Mouse (Mus musculus) kidney, postnatal 14 days (tissue): ENCODE measurements around the gene Palmd.

Experiments
- DNase-seq: peaks from one replicate; pipeline ENCODE4 v3.0.0; 2022; ENCODE audit warnings: mixed read lengths

Palmd gene

DNA sequence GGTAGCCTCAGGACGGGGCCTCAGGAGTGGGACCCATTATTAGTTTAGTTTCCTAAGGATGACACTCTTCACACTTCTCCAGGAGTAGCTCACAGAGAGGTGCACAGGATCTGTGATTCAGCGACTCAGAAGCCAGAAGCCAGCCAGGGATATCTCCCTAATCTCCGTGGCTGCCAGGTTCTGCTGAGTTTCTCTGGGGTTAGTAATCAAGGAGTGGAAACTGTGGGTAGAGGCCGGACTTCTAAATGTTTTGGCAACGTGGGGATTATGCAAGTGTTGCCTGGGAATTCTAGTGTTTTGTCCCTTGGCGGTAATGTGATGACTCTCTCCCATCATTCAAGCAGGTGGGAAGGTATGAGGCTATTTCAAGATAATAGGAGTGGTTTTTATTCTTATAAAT lies 13.7 kb downstream of the Palmd start:
- DNase-seq: no peak

DNA sequence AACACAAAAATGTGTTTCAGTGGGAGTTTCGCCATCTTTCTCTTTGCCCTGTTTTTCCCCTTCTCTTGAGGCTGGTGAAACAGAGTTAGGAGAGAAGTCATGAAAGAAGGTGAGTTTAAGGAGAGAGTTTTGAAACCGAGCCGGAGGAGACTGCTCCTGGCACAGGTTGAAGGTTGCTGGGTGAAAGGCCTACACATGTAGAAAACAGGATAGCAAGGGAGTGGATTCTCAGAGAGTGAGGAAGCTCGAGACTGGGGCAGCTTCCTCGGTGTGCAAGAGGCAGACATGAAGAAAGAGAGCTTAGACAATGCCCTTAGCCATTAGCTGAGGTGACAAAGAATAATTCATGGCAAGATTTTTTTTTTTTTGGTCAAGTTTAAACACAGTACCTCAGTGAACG lies 15.4 kb downstream of the Palmd start:
- no peak for DNase-seq

GRCm38 (mm10) chr3:116952242-116952899 lies 16.4 kb downstream of the Palmd start:
- DNase-seq: no peak

DNA sequence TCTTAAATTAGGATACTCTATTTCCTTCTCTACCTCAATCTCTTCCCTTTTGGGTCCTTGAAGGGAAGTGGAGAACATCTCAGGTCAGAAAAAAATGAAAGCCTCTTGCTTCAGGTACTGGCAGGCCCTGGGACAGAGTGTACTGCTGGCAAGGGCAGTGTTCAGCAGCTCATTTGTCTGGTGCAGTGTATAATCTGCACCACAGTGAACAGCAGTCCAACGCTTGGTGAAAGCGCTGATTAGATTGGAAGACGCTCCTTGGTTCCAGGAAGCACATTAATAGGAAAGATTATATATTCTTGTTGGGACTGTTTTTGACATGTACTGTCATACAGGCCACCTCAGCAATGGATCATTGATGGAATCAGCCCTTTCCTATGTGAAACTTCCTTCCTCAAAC lies 17.3 kb downstream of the Palmd start:
- DNase-seq: no peak

- no peak for DNase-seq
Observed at GRCm38 (mm10) chr3:116950665-116951115, 18.1 kb downstream of the Palmd start.

DNA sequence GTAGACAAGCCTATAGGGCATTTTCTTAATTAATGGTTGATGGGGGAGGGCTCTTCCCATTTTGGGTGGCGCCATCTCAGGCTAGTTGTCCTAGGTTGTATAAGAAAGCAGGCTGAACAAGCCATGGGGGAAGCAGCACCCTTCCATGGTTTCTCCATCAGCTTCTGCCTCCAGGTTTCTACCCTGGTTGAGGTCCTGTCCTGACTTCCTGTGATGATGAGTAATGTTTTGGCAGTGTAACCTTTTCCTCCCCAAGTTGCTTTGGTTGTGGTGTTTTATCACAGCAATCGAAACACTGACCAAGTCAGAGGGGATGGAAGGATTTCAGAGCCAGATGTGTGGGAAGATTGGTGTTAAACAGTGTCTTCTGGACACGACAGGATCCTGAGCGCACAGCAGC lies 22.3 kb downstream of the Palmd start:
- no peak for DNase-seq

- no peak for DNase-seq
Observed at GRCm38 (mm10) chr3:116943422-116943821, 25.4 kb downstream of the Palmd start.

DNA sequence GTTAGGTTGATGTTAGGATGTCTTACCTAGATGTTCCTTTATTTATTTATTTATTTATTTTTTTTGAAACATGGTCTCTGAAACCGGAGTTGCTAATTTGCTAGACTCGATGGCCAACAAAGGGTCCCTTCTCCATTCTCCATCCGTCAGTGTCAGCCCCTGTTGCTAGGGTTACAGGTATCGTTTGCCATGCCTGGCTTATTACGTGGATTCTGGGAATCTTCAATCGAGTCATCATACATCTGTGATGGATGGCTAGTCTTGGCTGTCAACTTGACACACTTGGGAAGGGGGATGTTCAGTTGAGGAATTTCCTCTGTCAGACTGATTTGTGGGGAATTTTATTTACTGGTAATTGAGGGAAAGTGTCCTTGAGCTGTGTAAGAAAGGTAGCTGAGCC lies 26.0 kb downstream of the Palmd start:
- DNase-seq: no peak

GRCm38 (mm10) chr3:116941559-116942117 lies 27.1 kb downstream of the Palmd start:
- DNase-seq: no peak

- no peak for DNase-seq
Observed at GRCm38 (mm10) chr3:116940804-116941558, 27.8 kb downstream of the Palmd start.

GRCm38 (mm10) chr3:116936934-116937691 lies 31.7 kb downstream of the Palmd start:
- no peak for DNase-seq

- no peak for DNase-seq
Observed at GRCm38 (mm10) chr3:116933158-116933557, 35.6 kb downstream of the Palmd start.

GRCm38 (mm10) chr3:116928994-116929393 lies 39.8 kb downstream of the Palmd start:
- DNase-seq: no peak

DNA sequence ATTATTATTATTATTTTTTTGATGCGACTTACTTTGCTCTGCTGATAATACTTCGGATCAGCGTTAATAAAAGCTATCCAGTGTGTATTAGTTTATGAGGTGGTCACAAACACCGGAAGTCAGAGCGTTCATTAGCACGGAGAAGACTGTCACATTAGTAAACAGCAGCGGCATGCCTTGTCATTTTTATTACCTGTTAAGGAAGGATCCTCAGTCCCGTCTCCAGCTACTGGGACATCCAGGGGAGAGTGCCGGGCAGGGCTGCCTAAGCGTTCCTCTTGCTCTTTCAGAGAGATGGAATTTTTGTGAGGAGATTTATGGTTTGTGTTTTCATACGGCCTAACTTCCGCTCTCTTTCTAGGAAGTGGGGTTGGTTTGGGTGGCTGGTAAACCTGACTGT lies 45.7 kb downstream of the Palmd start:
- no peak for DNase-seq

DNA sequence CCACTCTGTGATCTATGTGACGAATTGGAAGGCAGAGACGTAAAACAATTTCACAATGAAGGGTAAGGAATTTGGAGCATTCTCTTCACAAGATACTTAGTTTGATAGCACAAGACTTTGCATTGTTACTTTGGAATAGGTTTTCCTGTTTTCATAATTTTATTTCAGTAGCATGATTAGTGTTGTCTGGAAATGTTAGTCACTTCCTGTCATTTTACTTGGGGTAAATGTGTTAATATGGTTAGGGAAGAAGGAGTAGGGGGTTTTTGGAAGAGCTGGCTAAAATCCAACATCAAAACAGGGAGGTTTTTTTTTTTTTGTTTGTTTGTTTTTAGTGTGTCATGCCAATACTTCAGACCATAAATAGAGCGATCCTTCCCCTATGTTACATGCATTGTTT lies 47.3 kb downstream of the Palmd start:
- DNase-seq: no peak

DNA sequence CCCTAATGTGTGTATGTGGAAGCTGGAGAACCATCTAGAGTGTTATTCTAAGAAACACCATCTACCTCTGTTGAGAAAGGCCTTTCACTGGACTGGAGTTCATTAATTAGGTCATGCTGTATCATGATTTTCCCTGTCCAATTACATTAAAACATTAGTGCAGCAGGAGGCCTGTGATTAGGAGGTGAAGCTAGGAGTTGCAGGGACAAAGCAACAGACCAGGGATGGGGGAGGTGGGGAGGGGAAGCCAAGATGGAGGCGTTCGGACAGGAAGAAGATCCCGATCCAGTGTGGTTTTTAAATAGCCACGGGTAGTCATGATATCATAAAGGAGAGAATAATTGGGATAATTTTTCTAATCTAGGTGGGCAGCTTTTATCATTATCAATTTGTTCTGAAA lies 51.8 kb downstream of the Palmd start:
- no peak for DNase-seq

DNA sequence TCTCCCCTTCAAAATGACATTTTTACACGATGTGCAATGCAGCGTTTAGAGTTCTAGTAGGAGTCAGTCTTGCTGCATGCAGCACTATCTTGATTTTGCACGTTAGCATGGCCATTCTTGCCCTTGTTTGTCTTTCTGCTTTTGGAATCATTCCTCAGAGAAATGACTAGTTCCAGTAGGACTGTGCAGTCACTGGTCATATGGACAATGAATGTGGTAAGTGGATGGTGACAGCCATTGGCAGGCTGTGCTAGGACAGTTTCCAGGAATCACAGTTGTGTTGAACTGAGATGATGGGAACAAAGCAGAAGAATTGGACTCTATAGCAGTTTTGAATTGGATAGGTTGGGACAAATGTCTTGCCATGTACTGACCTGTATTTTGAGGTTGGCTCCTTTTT lies 53.9 kb downstream of the Palmd start:
- no peak for DNase-seq

DNA sequence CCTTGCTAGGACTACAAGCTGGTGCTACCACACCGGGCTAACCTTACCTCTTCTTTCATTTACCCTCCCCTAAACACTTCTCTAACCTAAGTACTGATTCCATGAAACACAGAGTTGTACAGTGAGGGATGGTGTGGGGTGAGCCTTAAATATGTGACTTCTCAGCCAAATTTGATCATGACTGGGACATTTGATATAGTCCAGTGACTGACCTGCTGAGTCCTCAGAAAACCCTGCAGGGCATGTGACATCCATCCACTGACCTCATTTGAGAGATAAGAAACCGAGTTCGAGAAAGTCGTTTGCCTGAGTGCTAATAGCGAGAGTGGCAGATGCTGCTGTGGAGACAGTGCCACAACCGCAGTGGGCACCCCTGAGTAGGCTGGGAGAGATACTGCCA lies 54.4 kb downstream of the Palmd start:
- DNase-seq: no peak

DNA sequence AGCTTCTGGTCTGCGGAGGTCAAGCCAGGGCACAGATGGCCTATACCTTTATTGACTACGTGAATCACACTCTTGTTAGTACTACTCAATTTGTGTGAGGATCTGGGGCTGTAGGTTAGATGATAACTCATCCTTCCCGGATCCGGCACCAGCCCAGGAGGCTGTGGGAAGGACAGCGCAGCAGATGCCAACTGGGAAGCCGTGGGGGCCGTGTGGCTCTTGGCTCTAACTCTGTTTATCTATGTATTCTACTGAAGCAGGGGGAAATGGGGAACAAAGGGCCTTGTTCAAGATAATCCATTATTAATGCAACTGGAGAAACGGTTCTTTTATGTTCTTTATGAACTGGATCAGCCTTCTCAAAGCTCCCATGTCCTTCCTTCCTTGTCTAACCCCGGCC lies 62.2 kb downstream of the Palmd start:
- DNase-seq: no peak

- DNase-seq: no peak
Observed at GRCm38 (mm10) chr3:116905898-116906297, 62.9 kb downstream of the Palmd start.

GRCm38 (mm10) chr3:116904158-116904557 lies 64.6 kb downstream of the Palmd start:
- peak; percentile 71 for DNase-seq

GRCm38 (mm10) chr3:116892872-116893271 lies 75.9 kb downstream of the Palmd start:
- DNase-seq: peak; percentile 81

- no peak for DNase-seq
Observed at GRCm38 (mm10) chr3:116892206-116892563, 76.6 kb downstream of the Palmd start.
